In the genomic region with DNA sequence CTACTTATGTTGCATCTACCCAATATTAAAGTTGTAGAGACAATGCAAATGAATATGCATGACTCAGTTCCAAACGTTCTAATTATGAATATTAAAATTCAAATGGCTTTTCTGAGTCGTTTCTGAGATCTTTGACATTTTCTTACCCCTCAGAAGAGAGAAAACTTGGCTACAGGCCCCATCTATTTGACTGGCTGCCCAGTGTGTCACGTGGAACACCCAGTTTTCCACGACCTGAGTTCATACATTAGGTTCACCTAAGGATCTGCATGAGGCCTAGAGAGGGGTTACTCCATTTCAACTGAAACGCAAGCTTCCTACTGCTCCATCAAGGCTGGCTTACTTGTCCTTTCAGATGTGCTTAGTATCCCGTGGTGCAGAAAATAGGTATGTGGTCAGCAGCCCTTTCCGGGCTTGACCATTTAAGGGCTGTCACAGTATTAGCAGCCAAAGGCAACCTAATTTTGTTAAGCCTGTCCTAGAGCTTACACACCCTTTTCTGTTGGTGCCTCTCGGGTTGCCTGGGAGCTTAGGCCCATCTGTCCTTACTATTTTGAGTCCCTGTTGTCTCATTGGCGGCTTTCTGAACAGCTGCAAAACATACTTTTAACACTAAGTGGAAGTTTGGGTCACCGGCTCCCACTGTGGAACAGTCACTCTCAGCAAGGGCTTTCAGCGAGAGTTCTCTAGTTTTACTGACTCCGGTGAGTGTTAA, we compare ENCODE assay signal across 8 mouse cellular contexts. TPM values are rescaled to one million over a fixed set of nuclear protein-coding genes. Genes with fewer than 3 reads are reported as not detected.
DNase-seq lines count a peak whose midpoint lies in the region; ATAC-seq and TF ChIP-seq lines count a peak whose summit lies in the region.

Vma21 (plus strand) TSS at position 294 of the 715 bp plus-strand sequence.

- TF ChIP-seq CTCF in embryonic fibroblast, embryonic 13.5 days (IDR thresholded peaks at IDR 0.05; ENCODE audit: borderline replicate concordance, insufficient read depth, low read length): no peak
- TF ChIP-seq CTCF in layer of hippocampus, adult 2 months (conservative IDR thresholded peaks at IDR 0.05): no peak

- no peak for ATAC-seq in heart, embryonic 15.5 days (replicated peaks; ENCODE audit: insufficient number of reproducible peaks, insufficient read depth, low FRiP score, low read depth)
- ATAC-seq in stomach, embryonic 16.5 days (ENCODE audit: insufficient read depth, low FRiP score): 0 out of 2 replicates have a peak, but pooled peaks have one; percentile 5

- peak within 1 kb of the TSS; percentile 56 for H3K4me2 ChIP-seq in heart, embryonic 15.5 days
- peak within 1 kb of the TSS; percentile 45 for H3K4me2 ChIP-seq in stomach, embryonic 16.5 days (ENCODE audit: low read depth, low read length)

- H3K4me1 ChIP-seq in embryonic fibroblast, embryonic 13.5 days (ENCODE audit: control insufficient read depth, insufficient read depth, low read length): no peaks in the 10 kb centered on the region
- H3K4me1 ChIP-seq in heart, embryonic 15.5 days (replicated peaks): peaks cover 7% of the 10 kb centered on the region
- no peaks in the 10 kb centered on the region for H3K4me1 ChIP-seq in stomach, embryonic 16.5 days (ENCODE audit: control insufficient read depth, insufficient read depth, low read length)

- H3K27me3 ChIP-seq in heart, embryonic 15.5 days: no peaks in the 10 kb centered on the region
- no peaks in the 10 kb centered on the region for H3K27me3 ChIP-seq in stomach, embryonic 16.5 days (ENCODE audit: control insufficient read depth, insufficient read depth, low read length)

- DNase-seq in embryo, embryonic 9.5 days (ENCODE audit: extremely low spot score): peak; percentile 6
- no peak for DNase-seq in embryo, embryonic 11 days
- no peak for DNase-seq in adrenal gland, adult 8-10 months
- DNase-seq in layer of hippocampus, adult 2 months (ENCODE audit: low spot score in 2 of 2): no peak
- peak; percentile 9 for DNase-seq in lung, postnatal 10 days

- TF ChIP-seq POLR2A in embryonic fibroblast, embryonic 13.5 days (IDR thresholded peaks at IDR 0.05; ENCODE audit: low read depth, low read length): no peak

- 29% methylated on average over 12 of the region's 12 CpGs for WGBS in heart, embryonic 15.5 days
- 33% methylated on average over 12 of the region's 12 CpGs for WGBS in stomach, embryonic 16.5 days

- peak within 1 kb of the TSS; percentile 90 for H3K4me3 ChIP-seq in embryonic fibroblast, embryonic 13.5 days (ENCODE audit: insufficient read depth, low read length)
- H3K4me3 ChIP-seq in heart, embryonic 15.5 days: peak within 1 kb of the TSS; percentile 75
- peak within 1 kb of the TSS; percentile 78 for H3K4me3 ChIP-seq in layer of hippocampus, adult 2 months
- peak within 1 kb of the TSS; percentile 72 for H3K4me3 ChIP-seq in stomach, embryonic 16.5 days (replicated peaks; ENCODE audit: low read length)

- H3K9me3 ChIP-seq in heart, embryonic 15.5 days (replicated peaks): no peaks in the 10 kb centered on the region
- no peaks in the 10 kb centered on the region for H3K9me3 ChIP-seq in stomach, embryonic 16.5 days (replicated peaks; ENCODE audit: control insufficient read depth, low read length)

- H3K27ac ChIP-seq in embryonic fibroblast, embryonic 13.5 days (ENCODE audit: insufficient read depth, low read length): peak within 1 kb of the TSS; percentile 56
- H3K27ac ChIP-seq in heart, embryonic 15.5 days: peak within 1 kb of the TSS; percentile 88
- H3K27ac ChIP-seq in layer of hippocampus, adult 2 months: peak within 1 kb of the TSS; percentile 92
- peak within 1 kb of the TSS; percentile 80 for H3K27ac ChIP-seq in stomach, embryonic 16.5 days (ENCODE audit: low read length)

- H3K9ac ChIP-seq in heart, embryonic 15.5 days: peak within 1 kb of the TSS; percentile 76
- peak within 1 kb of the TSS; percentile 82 for H3K9ac ChIP-seq in stomach, embryonic 16.5 days (ENCODE audit: low read length)

- no peaks in the 10 kb centered on the region for H3K36me3 ChIP-seq in heart, embryonic 15.5 days
- no peaks in the 10 kb centered on the region for H3K36me3 ChIP-seq in stomach, embryonic 16.5 days (ENCODE audit: control insufficient read depth, insufficient read depth, low read length)

RNA-seq across cellular contexts. Expression of gene Vma21, which starts in this region (rescaled TPM):
- 10 to 100 TPM; 38.8 to 54.3 (median 46.6) TPM for total RNA-seq in adrenal gland, adult 8-10 months (2022)
- 55.5 and 61.8 TPM in 2 replicates for polyA plus RNA-seq in embryonic fibroblast, embryonic 13.5 days (2011; ENCODE audit: insufficient read length, low read depth, missing spikeins)
- 39.5 and 45.7 TPM in 2 replicates for polyA plus RNA-seq in heart, embryonic 15.5 days (2015; fragmentation: Nextera tagmentation; extraction: Ambion mirVana)
- 10 to 100 TPM; 30.2 to 38.6 TPM for total RNA-seq in layer of hippocampus, adult 2 months (2021)
- 43.8 and 51.5 TPM in 2 replicates for polyA plus RNA-seq in stomach, embryonic 16.5 days (2015; fragmentation: Nextera tagmentation; extraction: Ambion mirVana)

Comparison
In these comparisons a context has a peak if more than half of its experiments do, and no peak if none do; other contexts are left out.
1. DNase-seq: peak in embryo, embryonic 9.5 days (single experiment) and lung, postnatal 10 days (single experiment); none in embryo, embryonic 11 days (single experiment), adrenal gland, adult 8-10 months (single experiment) and layer of hippocampus, adult 2 months (0 of 2).
2. Peak in every context shown above with its lines, with median percentiles within 50 percentile points of each other: H3K27ac ChIP-seq and H3K4me3 ChIP-seq.